Comparison of ENCODE assay signal across 9 mouse cellular contexts in genomic region chr7:51955424-51956041, GRCm38 (mm10). TPM values are rescaled to one million over a fixed set of nuclear protein-coding genes. Genes with fewer than 3 reads are reported as not detected.
DNase-seq lines count a peak whose midpoint lies in the region; ATAC-seq lines count a peak whose summit lies in the region.
"Had no signal": no experiment of that assay in that cellular context is flagged by ENCODE, and none has a peak within 500 bp of the region (broad histone marks: within the 10 kb centered on the region; RNA-seq: fewer than 3 reads in every experiment).

No protein-coding gene starts in this region.

- H3K4me1 ChIP-seq in neural tube, embryonic 11.5 days (ENCODE audit: control insufficient read depth, insufficient read depth, low read length): peaks cover 5% of the 10 kb centered on the region; the same call in 1 of the 2 replicates
- peaks cover 45% of the 10 kb centered on the region for H3K4me1 ChIP-seq in limb, embryonic 13.5 days

- no peaks in the 10 kb centered on the region for H3K36me3 ChIP-seq in neural tube, embryonic 11.5 days (ENCODE audit: control insufficient read depth, insufficient read depth, low read length)
- H3K36me3 ChIP-seq in limb, embryonic 13.5 days: peaks cover 33% of the 10 kb centered on the region

- ATAC-seq in neural tube, embryonic 11.5 days (ENCODE audit: insufficient read depth, low FRiP score, low TSS enrichment): no peak
- ATAC-seq in limb, embryonic 13.5 days (ENCODE audit: low FRiP score, low read depth): peak; percentile 75
- ATAC-seq: lung, postnatal 0 days had no signal

- no peak overlapping the region for H3K27ac ChIP-seq in neural tube, embryonic 11.5 days (ENCODE audit: low read depth, low read length)
- H3K27ac ChIP-seq in limb, embryonic 13.5 days: peak overlapping the region; percentile 79

- H3K4me3 ChIP-seq in neural tube, embryonic 11.5 days (ENCODE audit: low read depth, low read length): no peak overlapping the region
- H3K4me3 ChIP-seq in limb, embryonic 13.5 days: no peak overlapping the region

- no peak overlapping the region for H3K4me2 ChIP-seq in neural tube, embryonic 11.5 days (ENCODE audit: low read depth)
- H3K4me2 ChIP-seq in limb, embryonic 13.5 days (replicated peaks): no peak overlapping the region; the same call in 1 of the 2 replicates

- H3K27me3 ChIP-seq in neural tube, embryonic 11.5 days (ENCODE audit: control insufficient read depth, insufficient read depth, low read length): no peaks in the 10 kb centered on the region
- no peaks in the 10 kb centered on the region for H3K27me3 ChIP-seq in limb, embryonic 13.5 days

- 60% methylated on average over 9 of the region's 9 CpGs for WGBS in neural tube, embryonic 11.5 days
- WGBS in limb, embryonic 13.5 days: 19% methylated on average over 9 of the region's 9 CpGs

- peak; percentile 43 for DNase-seq in adrenal gland, postnatal 10 days
- no peak for DNase-seq in adrenal gland, postnatal 4 days (ENCODE audit: low spot score in 2 of 2)
- peak; percentile 23 for DNase-seq in neural tube, embryonic 11.5 days (ENCODE audit: low spot score)
- DNase-seq in neural tube, embryonic 10.5 days (ENCODE audit: extremely low spot score, low spot score): no peak
- DNase-seq in right cerebral cortex, postnatal 36 days (ENCODE audit: low spot score in 2 of 2): no peak
- no peak for DNase-seq in cerebellum, adult 9-11 months
- DNase-seq in lung, postnatal 25 days (ENCODE audit: low spot score): no peak

- H3K9ac ChIP-seq in neural tube, embryonic 11.5 days (ENCODE audit: low read length): no peak overlapping the region
- no peak overlapping the region for H3K9ac ChIP-seq in limb, embryonic 13.5 days

- no peaks in the 10 kb centered on the region for H3K9me3 ChIP-seq in neural tube, embryonic 11.5 days (ENCODE audit: control insufficient read depth, low read length)
- H3K9me3 ChIP-seq in limb, embryonic 13.5 days: no peaks in the 10 kb centered on the region

RNA-seq across cellular contexts. Expression of gene Svip, which starts 50.3 kb away (rescaled TPM):
- 10 to 100 TPM; 11.4 to 13.0 TPM for total RNA-seq in adrenal gland, postnatal 10 days (2021)
- total RNA-seq in adrenal gland, postnatal 4 days (2021): 10 to 100 TPM; 12.7 to 14.2 TPM
- 19.1 and 19.9 TPM in 2 replicates for polyA plus RNA-seq in neural tube, embryonic 11.5 days (2014; fragmentation: Nextera tagmentation; extraction: Ambion mirVana)
- polyA plus RNA-seq in limb, embryonic 13.5 days (2015; fragmentation: Nextera tagmentation; extraction: Ambion mirVana): 3.3 and 3.9 TPM in 2 replicates

RNA-seq across cellular contexts. Expression of gene 1700015G11Rik, which starts 60.0 kb away (rescaled TPM):
- total RNA-seq in adrenal gland, postnatal 10 days (2021): not detected
- not detected for total RNA-seq in adrenal gland, postnatal 4 days (2021)
- not detected in 2 replicates for polyA plus RNA-seq in neural tube, embryonic 11.5 days (2014; fragmentation: Nextera tagmentation; extraction: Ambion mirVana)
- not detected in 2 replicates for polyA plus RNA-seq in limb, embryonic 13.5 days (2015; fragmentation: Nextera tagmentation; extraction: Ambion mirVana)
- polyA plus RNA-seq: lung, postnatal 0 days had no signal

Comparison
In these comparisons a context has a peak if more than half of its experiments do, and no peak if none do; other contexts are left out.
1. DNase-seq: peak in adrenal gland, postnatal 10 days (single experiment) and neural tube, embryonic 11.5 days (single experiment); none in adrenal gland, postnatal 4 days (0 of 2), neural tube, embryonic 10.5 days (single experiment), right cerebral cortex, postnatal 36 days (0 of 2), cerebellum, adult 9-11 months (single experiment) and lung, postnatal 25 days (single experiment).